Mouse (Mus musculus) lung, embryonic 16.5 days (tissue): ENCODE data around the gene Igf1r. TPM values are rescaled to one million over a fixed set of nuclear protein-coding genes. Genes with fewer than 3 reads are reported as not detected.

ENCODE experiments used
- ATAC-seq: fragments of 200-750 bp; cut with Nextera tagmentation; 2 replicates; pipeline ENCODE4 v1.8.0; 2017; ENCODE audit warnings: low read depth, mild to moderate bottlenecking, moderate library complexity
- H3K27ac ChIP-seq: fragments of 300-500 bp; sonication (generic); 2 replicates; pipeline ENCODE4 v1.5.1; 2014; ENCODE audit warnings: mild to moderate bottlenecking, control low read depth, low read length
- H3K27me3 ChIP-seq: fragments of 300-500 bp; sonication (generic); 2 replicates; pipeline ENCODE4 v1.6.1; 2014; ENCODE audit warnings: low read depth, low read length, mixed read lengths; ENCODE audit not compliant: control insufficient read depth, insufficient read depth
- H3K36me3 ChIP-seq: fragments of 300-500 bp; sonication (generic); 2 replicates; pipeline ENCODE4 v1.6.1; 2014; ENCODE audit warnings: low read length; ENCODE audit not compliant: control insufficient read depth, insufficient read depth
- H3K4me1 ChIP-seq: fragments of 300-500 bp; sonication (generic); replicated peaks from 2 replicates; pipeline ENCODE4 v1.6.1; 2014; ENCODE audit warnings: low read length, mixed read lengths; ENCODE audit not compliant: control insufficient read depth, insufficient read depth
- H3K4me2 ChIP-seq: fragments of 300-500 bp; sonication (generic); 2 replicates; pipeline ENCODE4 v1.6.1; 2014; ENCODE audit warnings: low read depth, low read length, control low read depth
- H3K4me3 ChIP-seq: fragments of 300-500 bp; sonication (generic); 2 replicates; pipeline ENCODE4 v1.5.1; 2014; ENCODE audit warnings: mild to moderate bottlenecking, low read length, control low read depth
- H3K9ac ChIP-seq: fragments of 300-500 bp; sonication (generic); 2 replicates; pipeline ENCODE4 v1.6.1; 2014; ENCODE audit warnings: low read length, control low read depth
- H3K9me3 ChIP-seq: fragments of 300-500 bp; sonication (generic); 2 replicates; pipeline ENCODE4 v1.6.1; 2016; ENCODE audit warnings: low read length; ENCODE audit not compliant: control insufficient read depth
- WGBS: fragments of 180-500 bp; shearing (Covaris S2); extraction: QIAGEN DNeasy Blood & Tissue Kit; methylation state at CpG from one replicate; pipeline ENCODE4 v1.1.7; 2014; 5-methylcytosine and 5-hydroxymethylcytosine counted together
- polyA plus RNA-seq: library from polyadenylated mRNA; unstranded; fragments of >200 nt; fragmentation: Nextera tagmentation; extraction: Ambion mirVana; gene quantifications from 2 replicates; pipeline ENCODE4 v1.2.1, GENCODE M21; 2015

Igf1r gene
- polyA plus RNA-seq, 1 experiment from 2014 or later: 19.9 TPM

GRCm38 (mm10) chr7:68227621-68228020 is 275.0 kb downstream of the Igf1r start:
- H3K36me3 ChIP-seq: peaks cover 22% of the 10 kb centered on the region
- no peaks in the 10 kb centered on the region for H3K9me3 ChIP-seq
- WGBS: 71% methylated on average over 4 of the region's 4 CpGs

GRCm38 (mm10) chr7:68228491-68228890 is 275.9 kb downstream of the Igf1r start:
- H3K4me1 ChIP-seq: peaks cover 2% of the 10 kb centered on the region; the same call in 1 of the 2 replicates
- H3K9ac ChIP-seq: no peak overlapping the region
- H3K9me3 ChIP-seq: no peaks in the 10 kb centered on the region
- peaks cover 21% of the 10 kb centered on the region for H3K36me3 ChIP-seq
- no peaks in the 10 kb centered on the region for H3K27me3 ChIP-seq
- WGBS: 42% methylated on average over 6 of the region's 6 CpGs
- H3K27ac ChIP-seq: no peak overlapping the region
- no peak overlapping the region for H3K4me2 ChIP-seq
- ATAC-seq: no peak
- no peak overlapping the region for H3K4me3 ChIP-seq

More at GRCm38 (mm10) chr7:68227621-68228020, 275.0 kb downstream of the Igf1r start:
- ATAC-seq: no peak
- Histone ChIP-seq H3K27ac (no peak overlapping the region), H3K4me2 (no peak overlapping the region), H3K9ac (no peak overlapping the region), H3K4me1 (peaks cover 6% of the 10 kb centered on the region; the same call in 1 of the 2 replicates), H3K4me3 (no peak overlapping the region), H3K27me3 (no peaks in the 10 kb centered on the region)

GRCm38 (mm10) chr7:68230831-68231230 is 278.2 kb downstream of the Igf1r start:
- 86% methylated on average over 9 of the region's 9 CpGs for WGBS
- Histone ChIP-seq H3K36me3 (peaks cover 15% of the 10 kb centered on the region), H3K4me1 (peaks cover 8% of the 10 kb centered on the region), H3K4me2 (no peak overlapping the region), H3K9me3 (no peaks in the 10 kb centered on the region), H3K27ac (no peak overlapping the region), H3K27me3 (no peaks in the 10 kb centered on the region), H3K9ac (no peak overlapping the region), H3K4me3 (no peak overlapping the region)
- ATAC-seq: no peak

GRCm38 (mm10) chr7:68232521-68232920 is 279.9 kb downstream of the Igf1r start:
- no peak for ATAC-seq
- H3K9ac ChIP-seq: no peak overlapping the region
- no peak overlapping the region; the same call in 1 of the 2 replicates for H3K27ac ChIP-seq
- H3K4me2 ChIP-seq: no peak overlapping the region
- 87% methylated on average over 5 of the region's 5 CpGs for WGBS
- H3K36me3 ChIP-seq: peaks cover 6% of the 10 kb centered on the region
- peaks cover 8% of the 10 kb centered on the region for H3K4me1 ChIP-seq
- no peaks in the 10 kb centered on the region for H3K27me3 ChIP-seq
- H3K4me3 ChIP-seq: no peak overlapping the region
- no peaks in the 10 kb centered on the region for H3K9me3 ChIP-seq

GRCm38 (mm10) chr7:68233619-68234223 is 281.1 kb downstream of the Igf1r start:
- H3K4me2 ChIP-seq: peak overlapping the region; percentile 33; the same call in 1 of the 2 replicates

GRCm38 (mm10) chr7:68236817-68237216 is 284.2 kb downstream of the Igf1r start:
- Histone ChIP-seq H3K27me3 (no peaks in the 10 kb centered on the region), H3K9me3 (no peaks in the 10 kb centered on the region), H3K9ac (no peak overlapping the region), H3K4me2 (no peak overlapping the region), H3K36me3 (no peaks in the 10 kb centered on the region; the same call in 1 of the 2 replicates), H3K27ac (no peak overlapping the region), H3K4me1 (peaks cover 8% of the 10 kb centered on the region), H3K4me3 (no peak overlapping the region)
- WGBS: 79% methylated on average over 8 of the region's 8 CpGs
- ATAC-seq: no peak

More at GRCm38 (mm10) chr7:68233619-68234223, 281.1 kb downstream of the Igf1r start:
- peak; percentile 81 for ATAC-seq
- Histone ChIP-seq H3K4me3 (no peak overlapping the region), H3K9ac (0 out of 2 replicates have a peak overlapping the region, but pooled peaks have one; percentile 28), H3K4me1 (peaks cover 8% of the 10 kb centered on the region), H3K27ac (peak overlapping the region; percentile 41; the same call in 1 of the 2 replicates), H3K9me3 (no peaks in the 10 kb centered on the region), H3K27me3 (no peaks in the 10 kb centered on the region), H3K36me3 (peaks cover 4% of the 10 kb centered on the region)
- 13% methylated on average over 13 of the region's 13 CpGs for WGBS

- Histone ChIP-seq H3K9me3 (no peaks in the 10 kb centered on the region), H3K4me3 (no peak overlapping the region), H3K4me2 (no peak overlapping the region), H3K4me1 (no peaks in the 10 kb centered on the region; the same call in 1 of the 2 replicates), H3K36me3 (no peaks in the 10 kb centered on the region), H3K27ac (no peak overlapping the region), H3K9ac (no peak overlapping the region), H3K27me3 (no peaks in the 10 kb centered on the region)
- no peak for ATAC-seq
- WGBS: 50% methylated on average over 11 of the region's 11 CpGs
These were observed 286.7 kb downstream of the Igf1r start for GRCm38 (mm10) chr7:68239220-68239827.

GRCm38 (mm10) chr7:68241205-68241604 is 288.6 kb downstream of the Igf1r start:
- Histone ChIP-seq H3K4me2 (no peak overlapping the region), H3K27me3 (no peaks in the 10 kb centered on the region), H3K27ac (no peak overlapping the region), H3K4me3 (no peak overlapping the region), H3K9ac (no peak overlapping the region), H3K4me1 (no peaks in the 10 kb centered on the region), H3K36me3 (no peaks in the 10 kb centered on the region), H3K9me3 (no peaks in the 10 kb centered on the region)
- ATAC-seq: no peak
- WGBS: 67% methylated on average over 9 of the region's 9 CpGs

GRCm38 (mm10) chr7:68245681-68246080 is 293.1 kb downstream of the Igf1r start:
- Histone ChIP-seq H3K27ac (no peak overlapping the region), H3K27me3 (no peaks in the 10 kb centered on the region), H3K4me2 (no peak overlapping the region), H3K4me3 (no peak overlapping the region), H3K9me3 (0 out of 2 replicates have a peak, but pooled peaks cover 3% of the 10 kb centered on the region), H3K4me1 (no peaks in the 10 kb centered on the region), H3K9ac (no peak overlapping the region), H3K36me3 (no peaks in the 10 kb centered on the region)
- no peak for ATAC-seq
- WGBS: 52% methylated on average over 4 of the region's 4 CpGs
